Mouse (Mus musculus) ES-E14 (cell line): ENCODE results near the gene Cul5.

Experiments
- MAFK ChIP-seq: IDR thresholded peaks from 2 replicates; pipeline ENCODE4 v1.6.1; 2014; ENCODE audit warnings: mild to moderate bottlenecking, low read depth, low read length, inconsistent platforms; ENCODE audit not compliant: insufficient read depth
- ZNF384 ChIP-seq: IDR thresholded peaks from 2 replicates; pipeline ENCODE4 v1.6.1; 2012; ENCODE audit warnings: low read depth, low read length, inconsistent platforms

- no peak for TF ChIP-seq ZNF384
- no peak for TF ChIP-seq MAFK
Observed at GRCm38 (mm10) chr9:53705491-53705991, 35.7 kb upstream of the Cul5 start.
